Comparison of ENCODE assay signal across 11 mouse cellular contexts in genomic region chr4:141303402-141304222, GRCm38 (mm10). TPM values are rescaled to one million over a fixed set of nuclear protein-coding genes. Genes with fewer than 3 reads are reported as not detected.
DNase-seq lines count a peak whose midpoint lies in the region; ATAC-seq lines count a peak whose summit lies in the region.
"Had no signal": no experiment of that assay in that cellular context is flagged by ENCODE, and none has a peak within 500 bp of the region (broad histone marks: within the 10 kb centered on the region; RNA-seq: fewer than 3 reads in every experiment).

No protein-coding gene starts in this region.

- peaks cover 50% of the 10 kb centered on the region for H3K27me3 ChIP-seq in heart, embryonic 10.5 days (ENCODE audit: insufficient read depth, poor library complexity, severe bottlenecking)
- peaks cover 2% of the 10 kb centered on the region; the same call in 1 of the 2 replicates for H3K27me3 ChIP-seq in lung, embryonic 16.5 days (ENCODE audit: control insufficient read depth, insufficient read depth, low read depth, low read length)
- H3K27me3 ChIP-seq in intestine, embryonic 14.5 days (replicated peaks; ENCODE audit: control insufficient read depth, insufficient read depth, low read length) = peaks cover 15% of the 10 kb centered on the region
- peaks cover 37% of the 10 kb centered on the region for H3K27me3 ChIP-seq in neural tube, embryonic 15.5 days (replicated peaks)

- no peak for ATAC-seq in lung, embryonic 16.5 days (ENCODE audit: low read depth)
- no peak for ATAC-seq in intestine, embryonic 14.5 days (replicated peaks; ENCODE audit: low FRiP score, low TSS enrichment, low read depth)
- no peak for ATAC-seq in neural tube, embryonic 15.5 days (ENCODE audit: low FRiP score)
- ATAC-seq: CD4-positive, CD25-positive, alpha-beta regulatory T cell, adult 4 months had no signal

- peaks cover 11% of the 10 kb centered on the region for H3K36me3 ChIP-seq in heart, embryonic 10.5 days
- peaks cover 2% of the 10 kb centered on the region; the same call in 1 of the 2 replicates for H3K36me3 ChIP-seq in lung, embryonic 16.5 days (ENCODE audit: control insufficient read depth, insufficient read depth, low read length)
- no peaks in the 10 kb centered on the region for H3K36me3 ChIP-seq in intestine, embryonic 14.5 days (ENCODE audit: control insufficient read depth, insufficient read depth, low read length)
- no peaks in the 10 kb centered on the region for H3K36me3 ChIP-seq in neural tube, embryonic 15.5 days

- no peak for DNase-seq in heart, embryonic 10.5 days (ENCODE audit: low spot score)
- DNase-seq in heart, postnatal 25 days (ENCODE audit: low spot score) = no peak
- no peak for DNase-seq in lung, postnatal 25 days (ENCODE audit: low spot score)
- no peak for DNase-seq in intestine, embryonic 14.5 days (ENCODE audit: low spot score)
- DNase-seq in left cerebral cortex, adult 8-10 months (ENCODE audit: low spot score in 2 of 2) = no peak
- no peak for DNase-seq in ovary, postnatal 10 days (ENCODE audit: low spot score)

- peak overlapping the region; percentile 69 for H3K4me2 ChIP-seq in lung, embryonic 16.5 days (ENCODE audit: low read depth, low read length)
- H3K4me2 ChIP-seq in intestine, embryonic 14.5 days (ENCODE audit: low read length) = peak overlapping the region; percentile 95
- H3K4me2 ChIP-seq in neural tube, embryonic 15.5 days = peak overlapping the region; percentile 81; the same call in 1 of the 2 replicates

- H3K4me3 ChIP-seq in heart, embryonic 10.5 days = peak overlapping the region; percentile 74
- H3K4me3 ChIP-seq in lung, embryonic 16.5 days (ENCODE audit: low read length) = peak overlapping the region; percentile 69
- H3K4me3 ChIP-seq in intestine, embryonic 14.5 days (ENCODE audit: low read depth, low read length) = no peak overlapping the region
- H3K4me3 ChIP-seq in neural tube, embryonic 15.5 days (replicated peaks) = no peak overlapping the region

- H3K9me3 ChIP-seq in heart, embryonic 10.5 days = no peaks in the 10 kb centered on the region
- H3K9me3 ChIP-seq in lung, embryonic 16.5 days (ENCODE audit: control insufficient read depth, low read length) = no peaks in the 10 kb centered on the region
- no peaks in the 10 kb centered on the region for H3K9me3 ChIP-seq in intestine, embryonic 14.5 days (ENCODE audit: control insufficient read depth, low read length)
- no peaks in the 10 kb centered on the region for H3K9me3 ChIP-seq in neural tube, embryonic 15.5 days (replicated peaks)

- 49% methylated on average over 7 of the region's 7 CpGs for whole genome bisulfite sequencing in heart, embryonic 10.5 days
- WGBS in lung, embryonic 16.5 days = 34% methylated on average over 7 of the region's 7 CpGs
- 59% methylated on average over 7 of the region's 7 CpGs for WGBS in intestine, embryonic 14.5 days
- 40% methylated on average over 7 of the region's 7 CpGs for WGBS in neural tube, embryonic 15.5 days

- intact Hi-C loops in heart, postnatal 25 days (cut with DNase I) = no loop called here

- H3K9ac ChIP-seq in lung, embryonic 16.5 days (ENCODE audit: low read length) = peak overlapping the region; percentile 53
- H3K9ac ChIP-seq in intestine, embryonic 14.5 days (ENCODE audit: low read length) = no peak overlapping the region
- no peak overlapping the region for H3K9ac ChIP-seq in neural tube, embryonic 15.5 days (replicated peaks)

- H3K4me1 ChIP-seq in heart, embryonic 10.5 days = peaks cover 76% of the 10 kb centered on the region
- peaks cover 16% of the 10 kb centered on the region for H3K4me1 ChIP-seq in lung, embryonic 16.5 days (replicated peaks; ENCODE audit: control insufficient read depth, insufficient read depth, low read length)
- peaks cover 9% of the 10 kb centered on the region; the same call in 1 of the 2 replicates for H3K4me1 ChIP-seq in intestine, embryonic 14.5 days (replicated peaks; ENCODE audit: control insufficient read depth, insufficient read depth, low read length)
- peaks cover 31% of the 10 kb centered on the region for H3K4me1 ChIP-seq in neural tube, embryonic 15.5 days

- H3K27ac ChIP-seq in heart, embryonic 10.5 days = peak overlapping the region; percentile 54
- H3K27ac ChIP-seq in lung, embryonic 16.5 days (ENCODE audit: low read length) = 0 out of 2 replicates have a peak overlapping the region, but pooled peaks have one; percentile 5
- H3K27ac ChIP-seq in intestine, embryonic 14.5 days (ENCODE audit: low read depth) = no peak overlapping the region
- no peak overlapping the region for H3K27ac ChIP-seq in neural tube, embryonic 15.5 days (replicated peaks)
- H3K27ac ChIP-seq: layer of hippocampus, adult 2 months had no signal

RNA-seq across cellular contexts. Expression of gene Epha2, which starts 2.6 kb away (rescaled TPM):
- polyA plus RNA-seq in heart, embryonic 10.5 days (2016; fragmentation: Nextera tagmentation; extraction: Ambion mirVana) = 5.2 and 6.3 TPM in 2 replicates
- total RNA-seq in heart, postnatal 25 days (2021) = 1 to 10 TPM; 6.8 to 7.7 TPM
- 11.6 and 11.8 TPM in 2 replicates for polyA plus RNA-seq in lung, embryonic 16.5 days (2015; fragmentation: Nextera tagmentation; extraction: Ambion mirVana)
- 3.4 and 3.5 TPM in 2 replicates for polyA plus RNA-seq in intestine, embryonic 14.5 days (2014; fragmentation: Nextera tagmentation; extraction: Ambion mirVana)
- 0.87 and 1.9 TPM in 2 replicates for polyA plus RNA-seq in neural tube, embryonic 15.5 days (2015; fragmentation: Nextera tagmentation; extraction: Ambion mirVana)
- total RNA-seq in left cerebral cortex, adult 8-10 months (2022) = 1 to 10 TPM in 3 of 4 experiments, under 1 TPM in 1; 0.98 to 1.7 (median 1.2) TPM
- total RNA-seq: monocyte, adult 5-6 weeks had no signal

Comparison
In these comparisons a context has a peak if more than half of its experiments do, and no peak if none do; other contexts are left out.
1. H3K27ac ChIP-seq: peak in heart, embryonic 10.5 days (single experiment) and lung, embryonic 16.5 days (single experiment); none in intestine, embryonic 14.5 days (single experiment) and neural tube, embryonic 15.5 days (single experiment).
2. H3K4me3 ChIP-seq: peak in heart, embryonic 10.5 days (single experiment) and lung, embryonic 16.5 days (single experiment); none in intestine, embryonic 14.5 days (single experiment) and neural tube, embryonic 15.5 days (single experiment).
3. Peak in every context shown above with its lines, with median percentiles within 50 percentile points of each other: H3K4me2 ChIP-seq.